Mouse (Mus musculus) lung, embryonic 16.5 days (tissue): ENCODE results near the gene Fntb. TPM values are rescaled to one million over a fixed set of nuclear protein-coding genes. Genes with fewer than 3 reads are reported as not detected.

Experiments used
- ATAC-seq: fragments of 200-750 bp; cut with Nextera tagmentation; 2 replicates; pipeline ENCODE4 v1.8.0; 2017; ENCODE audit warnings: low read depth, mild to moderate bottlenecking, moderate library complexity
- H3K27ac ChIP-seq: fragments of 300-500 bp; sonication (generic); 2 replicates; pipeline ENCODE4 v1.5.1; 2014; ENCODE audit warnings: mild to moderate bottlenecking, control low read depth, low read length
- H3K27me3 ChIP-seq: fragments of 300-500 bp; sonication (generic); 2 replicates; pipeline ENCODE4 v1.6.1; 2014; ENCODE audit warnings: low read depth, low read length, mixed read lengths; ENCODE audit not compliant: control insufficient read depth, insufficient read depth
- H3K36me3 ChIP-seq: fragments of 300-500 bp; sonication (generic); 2 replicates; pipeline ENCODE4 v1.6.1; 2014; ENCODE audit warnings: low read length; ENCODE audit not compliant: control insufficient read depth, insufficient read depth
- H3K4me1 ChIP-seq: fragments of 300-500 bp; sonication (generic); replicated peaks from 2 replicates; pipeline ENCODE4 v1.6.1; 2014; ENCODE audit warnings: low read length, mixed read lengths; ENCODE audit not compliant: control insufficient read depth, insufficient read depth
- H3K4me2 ChIP-seq: fragments of 300-500 bp; sonication (generic); 2 replicates; pipeline ENCODE4 v1.6.1; 2014; ENCODE audit warnings: low read depth, low read length, control low read depth
- H3K4me3 ChIP-seq: fragments of 300-500 bp; sonication (generic); 2 replicates; pipeline ENCODE4 v1.5.1; 2014; ENCODE audit warnings: mild to moderate bottlenecking, low read length, control low read depth
- H3K9ac ChIP-seq: fragments of 300-500 bp; sonication (generic); 2 replicates; pipeline ENCODE4 v1.6.1; 2014; ENCODE audit warnings: low read length, control low read depth
- H3K9me3 ChIP-seq: fragments of 300-500 bp; sonication (generic); 2 replicates; pipeline ENCODE4 v1.6.1; 2016; ENCODE audit warnings: low read length; ENCODE audit not compliant: control insufficient read depth
- WGBS: fragments of 180-500 bp; shearing (Covaris S2); extraction: QIAGEN DNeasy Blood & Tissue Kit; methylation state at CpG from one replicate; pipeline ENCODE4 v1.1.7; 2014; 5-methylcytosine and 5-hydroxymethylcytosine counted together
- polyA plus RNA-seq: library from polyadenylated mRNA; unstranded; fragments of >200 nt; fragmentation: Nextera tagmentation; extraction: Ambion mirVana; gene quantifications from 2 replicates; pipeline ENCODE4 v1.2.1, GENCODE M21; 2015

Fntb gene
- polyA plus RNA-seq, 1 experiment from 2014 or later: 39.0 TPM

GRCm38 (mm10) chr12:76868463-76869198, 103.2 kb downstream of the Fntb start:
- Histone ChIP-seq H3K4me2 (no peak overlapping the region), H3K36me3 (no peaks in the 10 kb centered on the region; the same call in 1 of the 2 replicates), H3K4me1 (0 out of 2 replicates have a peak, but pooled peaks cover 3% of the 10 kb centered on the region), H3K4me3 (no peak overlapping the region), H3K27ac (no peak overlapping the region; the same call in 1 of the 2 replicates), H3K27me3 (no peaks in the 10 kb centered on the region), H3K9me3 (no peaks in the 10 kb centered on the region), H3K9ac (no peak overlapping the region)
- no peak for ATAC-seq
- WGBS: 57% methylated on average over 14 of the region's 14 CpGs

- Histone ChIP-seq H3K9me3 (no peaks in the 10 kb centered on the region), H3K4me1 (0 out of 2 replicates have a peak, but pooled peaks cover 3% of the 10 kb centered on the region), H3K36me3 (no peaks in the 10 kb centered on the region; the same call in 1 of the 2 replicates), H3K27ac (no peak overlapping the region), H3K27me3 (no peaks in the 10 kb centered on the region), H3K4me3 (no peak overlapping the region), H3K9ac (no peak overlapping the region), H3K4me2 (no peak overlapping the region)
- 79% methylated on average over 7 of the region's 7 CpGs for WGBS
- ATAC-seq: no peak
Observed at GRCm38 (mm10) chr12:76869561-76869960, 104.2 kb downstream of the Fntb start.

GRCm38 (mm10) chr12:76872767-76873316, 107.5 kb downstream of the Fntb start:
- Histone ChIP-seq H3K36me3 (no peaks in the 10 kb centered on the region; the same call in 1 of the 2 replicates), H3K9me3 (no peaks in the 10 kb centered on the region), H3K4me2 (no peak overlapping the region), H3K4me1 (no peaks in the 10 kb centered on the region), H3K27ac (no peak overlapping the region), H3K27me3 (no peaks in the 10 kb centered on the region), H3K4me3 (no peak overlapping the region), H3K9ac (no peak overlapping the region)
- WGBS: 86% methylated on average over 7 of the region's 7 CpGs
- ATAC-seq: no peak

GRCm38 (mm10) chr12:76874826-76875225, 109.4 kb downstream of the Fntb start:
- no peak overlapping the region for H3K9ac ChIP-seq
- no peak for ATAC-seq
- 62% methylated on average over 9 of the region's 9 CpGs for WGBS
- H3K4me1 ChIP-seq: no peaks in the 10 kb centered on the region
- H3K27me3 ChIP-seq: no peaks in the 10 kb centered on the region
- no peak overlapping the region for H3K4me2 ChIP-seq
- no peaks in the 10 kb centered on the region; the same call in 1 of the 2 replicates for H3K36me3 ChIP-seq
- H3K4me3 ChIP-seq: no peak overlapping the region
- no peak overlapping the region for H3K27ac ChIP-seq
- H3K9me3 ChIP-seq: no peaks in the 10 kb centered on the region

GRCm38 (mm10) chr12:76879242-76879641, 113.9 kb downstream of the Fntb start:
- Histone ChIP-seq H3K9ac (no peak overlapping the region), H3K36me3 (no peaks in the 10 kb centered on the region), H3K9me3 (no peaks in the 10 kb centered on the region), H3K4me3 (no peak overlapping the region), H3K4me1 (peaks cover 4% of the 10 kb centered on the region; the same call in 1 of the 2 replicates), H3K27me3 (no peaks in the 10 kb centered on the region), H3K27ac (no peak overlapping the region), H3K4me2 (no peak overlapping the region)
- 7% methylated on average over 5 of the region's 5 CpGs for WGBS
- peak; percentile 34; the same call in 1 of the 2 replicates for ATAC-seq

GRCm38 (mm10) chr12:76880131-76880530, 114.7 kb downstream of the Fntb start:
- no peak overlapping the region for H3K4me2 ChIP-seq
- no peaks in the 10 kb centered on the region for H3K9me3 ChIP-seq
- no peak overlapping the region for H3K27ac ChIP-seq
- WGBS: 85% methylated on average over 4 of the region's 4 CpGs
- H3K9ac ChIP-seq: no peak overlapping the region
- no peak for ATAC-seq
- H3K27me3 ChIP-seq: no peaks in the 10 kb centered on the region
- no peak overlapping the region for H3K4me3 ChIP-seq
- peaks cover 4% of the 10 kb centered on the region; the same call in 1 of the 2 replicates for H3K4me1 ChIP-seq
- H3K36me3 ChIP-seq: no peaks in the 10 kb centered on the region

- peak; percentile 94 for ATAC-seq
- Histone ChIP-seq H3K27ac (peak overlapping the region; percentile 56), H3K4me2 (no peak overlapping the region), H3K9me3 (no peaks in the 10 kb centered on the region), H3K4me1 (peaks cover 4% of the 10 kb centered on the region; the same call in 1 of the 2 replicates), H3K27me3 (no peaks in the 10 kb centered on the region), H3K9ac (no peak overlapping the region), H3K36me3 (no peaks in the 10 kb centered on the region), H3K4me3 (no peak overlapping the region)
- WGBS: 23% methylated on average over 9 of the region's 9 CpGs
Observed at GRCm38 (mm10) chr12:76883824-76884223, 118.4 kb downstream of the Fntb start.

- no peak for ATAC-seq
Observed at GRCm38 (mm10) chr12:76885103-76885502, 119.7 kb downstream of the Fntb start.

GRCm38 (mm10) chr12:76886826-76887225, 121.4 kb downstream of the Fntb start:
- 84% methylated on average over 7 of the region's 7 CpGs for WGBS
- Histone ChIP-seq H3K27me3 (no peaks in the 10 kb centered on the region), H3K9ac (no peak overlapping the region), H3K9me3 (no peaks in the 10 kb centered on the region), H3K4me2 (no peak overlapping the region), H3K4me3 (no peak overlapping the region), H3K4me1 (peaks cover 4% of the 10 kb centered on the region; the same call in 1 of the 2 replicates), H3K27ac (no peak overlapping the region), H3K36me3 (no peaks in the 10 kb centered on the region)
- ATAC-seq: no peak

More at GRCm38 (mm10) chr12:76885103-76885502, 119.7 kb downstream of the Fntb start:
- WGBS: 85% methylated on average over 4 of the region's 4 CpGs
- H3K9ac ChIP-seq: no peak overlapping the region
- H3K4me2 ChIP-seq: no peak overlapping the region
- peaks cover 4% of the 10 kb centered on the region; the same call in 1 of the 2 replicates for H3K4me1 ChIP-seq
- H3K36me3 ChIP-seq: no peaks in the 10 kb centered on the region
- no peak overlapping the region for H3K4me3 ChIP-seq
- H3K27ac ChIP-seq: no peak overlapping the region
- H3K27me3 ChIP-seq: no peaks in the 10 kb centered on the region
- H3K9me3 ChIP-seq: no peaks in the 10 kb centered on the region
